Mouse (Mus musculus) left cerebral cortex, adult 18-20 months (tissue): Measurements from ENCODE around the gene Gsg1l. TPM values are rescaled to one million over a fixed set of nuclear protein-coding genes. Genes with fewer than 3 reads are reported as not detected.
A peak's percentile ranks its signal among the peaks of the same experiment; 100 is the strongest.

Experiments
- DNase-seq, 2 experiments: peaks; one replicate each; pipeline ENCODE4 v3.0.0; 2021 to 2022; ENCODE audit warnings: low spot score in 2 of 2, mixed read lengths in 1 of 2
- long read RNA-seq, 2 experiments: library from polyadenylated mRNA; stranded (forward); transcript quantifications; one replicate each; pipeline ENCODE4 v2.0.0; 2021
- total RNA-seq, 2 experiments: library from RNA; stranded (reverse); gene quantifications; 2 replicates each; pipeline ENCODE4 v1.2.3; 2021

Gsg1l gene
- 10 to 100 TPM; 65.7 to 75.3 TPM for total RNA-seq
- long read RNA-seq, experiment 1, transcript Gsg1l-201 (7 exons, 3,923 nt), result major isoform, 39 of 66 reads
- long read RNA-seq, experiment 1, partial matches to known transcripts, result 18 of 66 reads
- long read RNA-seq, experiment 1, other reads (novel, unspliced or antisense), result 9 of 66 reads
- long read RNA-seq, experiment 2, transcript Gsg1l-201 (7 exons, 3,923 nt), result major isoform, 19 of 35 reads
- long read RNA-seq, experiment 2, partial matches to known transcripts, result 0 of 35 reads
- long read RNA-seq, experiment 2, other reads (novel, unspliced or antisense), result 16 of 35 reads

DNA sequence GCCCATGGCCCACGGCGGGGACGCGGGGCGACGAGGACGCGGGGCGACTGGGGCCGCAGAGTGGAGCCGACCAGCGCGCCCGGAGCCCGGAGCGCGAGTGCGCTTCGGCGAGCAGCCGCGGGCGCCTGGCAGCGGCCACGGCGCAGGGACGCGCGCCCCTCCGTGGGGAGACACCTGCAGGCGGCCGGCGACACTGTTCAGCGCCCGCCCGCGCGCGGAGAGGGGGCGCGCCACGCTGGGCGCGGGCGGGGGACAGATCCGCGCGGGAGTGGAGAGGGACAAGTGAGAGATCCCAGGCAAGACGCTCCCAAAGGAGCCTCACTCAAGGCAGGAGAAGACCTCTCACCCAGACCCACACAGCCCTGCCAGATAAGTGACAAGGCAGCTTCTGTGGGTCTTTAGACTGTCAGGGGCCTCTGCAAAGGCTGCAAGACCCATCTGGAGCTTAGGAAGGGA is at the start of gene Gsg1l:
Gene Gsg1l (minus strand): TSS at position 126 of the 456 bp plus-strand sequence.
- DNase-seq, result peak; percentile 35 to 66

DNA sequence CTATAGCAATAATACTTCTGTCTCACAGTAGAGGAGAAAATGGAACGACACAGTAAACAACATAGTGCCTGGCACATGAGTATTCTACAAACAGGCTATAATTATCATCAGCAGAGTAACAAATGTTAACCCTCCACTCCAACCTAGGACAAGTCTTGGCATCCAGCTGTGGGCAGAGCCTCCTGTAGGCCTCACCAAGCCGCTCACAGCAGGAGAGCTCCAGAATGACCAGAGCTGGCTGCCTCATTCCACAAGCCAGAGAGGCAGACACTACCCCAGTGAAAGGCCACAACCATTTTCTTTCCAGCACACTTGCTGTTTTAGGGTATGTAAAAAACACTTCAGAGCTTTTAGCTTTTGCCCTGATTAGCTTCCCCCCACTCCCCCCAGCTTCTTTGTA is 45.5 kb upstream of the Gsg1l start:
- no peak for DNase-seq

DNA sequence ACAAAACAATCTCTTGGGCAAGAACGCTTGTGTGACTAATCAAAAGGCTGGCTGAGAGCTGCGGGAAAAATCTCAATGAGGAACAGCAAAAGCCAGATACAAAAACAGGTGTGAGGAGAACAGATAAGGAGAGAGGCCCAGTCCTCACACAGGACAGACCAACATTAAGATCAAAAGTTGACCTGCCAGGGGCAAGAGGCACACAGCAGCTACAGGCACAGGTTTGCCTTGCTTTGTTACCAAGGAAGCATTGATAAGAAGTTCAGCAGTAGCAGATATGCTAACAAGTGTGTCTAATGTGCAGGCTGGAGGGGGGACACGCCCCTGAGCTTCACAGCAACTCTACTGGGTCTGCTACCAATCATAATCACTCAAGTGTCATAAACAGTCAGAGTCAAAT is 44.3 kb upstream of the Gsg1l start:
- no peak for DNase-seq

DNA sequence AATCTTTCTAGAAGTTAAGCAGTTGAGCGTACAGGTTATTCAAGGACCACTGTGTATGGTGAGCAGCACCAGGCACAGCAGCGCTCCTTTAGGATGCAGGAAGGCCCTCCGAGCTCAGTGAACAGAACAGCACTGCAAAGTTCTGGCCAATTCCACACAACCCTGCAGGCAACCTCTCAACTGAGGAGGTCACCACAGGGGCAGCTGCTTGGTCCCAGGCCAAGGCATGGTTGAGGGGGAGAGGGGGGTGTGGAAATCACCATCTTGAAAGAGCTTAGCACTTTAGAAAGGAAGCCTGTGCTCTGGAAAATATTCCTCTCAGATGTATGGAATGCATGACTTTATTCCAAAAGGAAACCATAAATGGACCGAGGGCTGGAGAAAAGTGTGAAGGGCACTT is 39.3 kb upstream of the Gsg1l start:
- DNase-seq, result no peak

DNA sequence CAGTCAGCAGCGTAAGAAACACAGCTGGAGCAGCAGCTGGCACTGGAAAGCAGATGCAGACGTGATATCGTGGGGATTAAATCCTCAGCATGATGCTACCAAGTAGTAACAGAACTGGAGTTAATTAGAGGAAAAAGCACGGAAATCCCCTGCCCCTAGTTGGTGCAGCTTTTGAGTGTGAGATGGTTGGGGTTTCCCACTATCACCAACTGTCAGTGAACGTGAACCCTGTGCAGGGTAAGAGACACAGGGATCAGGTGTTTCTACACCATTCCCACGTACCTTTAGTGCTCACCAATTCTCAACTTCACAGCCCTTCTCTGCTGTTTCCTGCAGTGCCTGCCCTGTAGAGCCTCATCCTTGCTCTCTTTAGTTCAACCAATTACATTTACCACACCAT is 37.6 kb upstream of the Gsg1l start:
- no peak for DNase-seq

DNA sequence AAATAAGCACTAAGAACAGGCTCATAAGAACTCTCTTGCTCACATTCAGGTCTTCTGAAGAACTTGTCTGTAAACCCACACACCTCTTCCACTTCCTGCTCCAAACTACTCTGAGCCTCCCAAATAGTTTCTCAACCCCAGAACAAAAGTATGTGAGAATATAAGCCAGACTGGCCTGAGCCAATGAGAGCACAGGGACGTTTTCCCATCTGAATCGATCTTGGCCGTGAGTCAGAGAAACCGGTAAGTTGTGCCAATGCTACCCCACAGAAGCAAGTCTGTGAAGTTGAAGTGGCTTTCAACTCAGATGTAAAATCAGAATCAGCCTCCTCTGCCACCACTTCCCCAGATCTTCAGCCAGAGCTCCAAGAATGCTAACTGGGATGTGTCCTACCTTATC is 31.1 kb upstream of the Gsg1l start:
- DNase-seq, result no peak

DNA sequence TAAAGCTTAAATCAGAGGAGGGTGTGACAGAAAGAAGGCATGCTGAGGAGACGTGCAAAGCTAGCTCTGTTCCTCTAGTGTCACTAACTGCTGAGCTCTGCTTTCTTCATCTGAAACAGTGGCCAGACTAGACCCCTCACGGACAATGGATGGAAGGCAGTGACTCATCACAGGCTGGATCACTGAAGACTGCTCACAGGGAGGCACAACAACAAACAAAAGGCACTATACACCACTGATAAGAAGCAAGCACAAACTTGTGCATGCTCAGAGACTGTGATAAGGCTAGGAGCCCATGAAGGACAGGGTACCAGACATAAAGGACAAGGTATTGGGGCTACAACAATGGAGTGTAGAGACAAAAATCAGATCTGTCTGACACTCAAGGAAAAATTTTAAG is 29.0 kb upstream of the Gsg1l start:
- DNase-seq, result no peak

DNA sequence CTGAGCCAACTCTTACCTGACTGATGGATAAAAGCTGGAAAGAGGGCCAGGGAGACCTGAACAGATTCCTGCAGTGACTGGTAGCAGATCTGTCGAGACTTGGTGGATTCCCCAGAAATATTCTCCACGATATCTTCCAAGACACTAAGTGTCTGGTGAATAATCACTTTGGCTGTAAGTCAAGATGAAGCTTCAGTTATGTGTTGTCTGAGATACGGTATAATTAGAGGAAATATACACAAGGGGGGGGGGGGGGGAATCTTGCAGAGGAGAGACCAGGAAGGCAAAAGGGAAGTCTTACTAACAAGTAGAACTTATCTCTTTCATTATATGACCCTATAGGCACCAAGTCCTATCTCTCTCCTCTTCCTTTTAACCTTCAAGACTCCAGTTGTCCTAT is 27.7 kb upstream of the Gsg1l start:
- DNase-seq, result no peak

DNA sequence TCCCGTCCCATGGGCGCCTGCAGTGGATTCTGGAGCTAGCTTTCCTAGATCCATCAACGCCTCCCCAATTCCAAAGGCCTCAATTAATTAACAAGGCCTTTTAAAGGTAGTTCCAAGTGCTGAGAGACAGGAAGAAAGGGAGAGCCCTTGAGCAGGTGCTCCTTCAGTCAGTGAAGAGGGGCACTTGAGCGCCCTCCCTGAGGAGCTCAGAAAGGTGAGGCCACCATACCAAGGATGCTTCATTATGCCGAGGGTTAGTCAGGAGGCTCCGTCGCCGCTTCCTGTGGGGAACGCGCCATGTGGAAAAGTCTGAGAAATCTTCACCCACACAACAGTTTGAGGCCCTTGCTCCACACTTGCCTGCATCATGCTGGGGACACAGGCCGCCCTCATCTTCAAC is 18.2 kb upstream of the Gsg1l start:
- no peak for DNase-seq

DNA sequence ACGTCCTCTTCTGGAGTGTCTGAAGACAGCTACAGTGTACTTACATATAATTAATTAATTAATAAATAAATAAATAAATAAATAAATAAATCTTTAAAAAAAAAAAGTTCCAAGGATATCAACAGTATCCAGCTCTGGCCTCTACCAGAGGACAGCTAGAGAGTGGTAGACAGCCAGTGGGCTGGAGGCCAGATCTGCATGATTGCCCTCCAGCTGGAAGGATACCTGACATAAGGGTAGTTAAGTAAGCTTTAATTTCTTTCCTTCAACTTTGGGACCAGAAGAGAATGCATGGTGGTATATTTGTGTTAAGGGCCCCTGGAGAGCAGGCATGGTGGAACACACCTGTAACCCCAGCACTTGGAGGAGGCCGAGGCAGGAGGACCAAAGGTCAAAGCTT is 17.6 kb upstream of the Gsg1l start:
- DNase-seq, result no peak

DNA sequence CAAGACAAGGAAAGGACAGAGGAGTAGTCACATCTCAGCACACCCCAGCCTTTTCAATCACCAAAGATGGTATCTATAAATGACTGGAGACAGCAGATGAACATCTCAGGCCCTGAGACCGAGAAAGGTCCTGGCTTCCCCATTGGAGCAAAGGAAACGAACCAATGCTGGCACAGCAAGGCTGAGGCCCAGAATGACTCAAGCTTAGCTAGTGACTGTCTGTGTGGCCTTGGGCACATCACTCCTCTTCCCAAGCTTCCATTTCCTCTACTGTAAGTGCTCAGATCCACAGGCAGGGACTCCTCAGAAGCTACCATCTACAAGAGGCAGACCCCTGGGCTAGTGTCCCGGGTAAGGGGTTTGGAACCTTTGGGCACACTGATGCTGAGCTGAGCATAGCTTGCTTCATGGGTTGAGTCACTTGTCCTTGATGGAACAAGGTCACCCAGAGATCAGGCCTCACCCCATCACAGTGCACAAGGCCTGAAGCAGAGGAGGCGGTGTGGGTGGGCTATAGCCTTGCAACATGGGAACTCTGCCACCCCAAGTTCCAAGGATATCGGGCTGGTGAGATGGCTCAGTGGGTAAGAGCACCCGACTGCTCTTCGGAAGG is 17.1 kb upstream of the Gsg1l start:
- DNase-seq, result no peak

DNA sequence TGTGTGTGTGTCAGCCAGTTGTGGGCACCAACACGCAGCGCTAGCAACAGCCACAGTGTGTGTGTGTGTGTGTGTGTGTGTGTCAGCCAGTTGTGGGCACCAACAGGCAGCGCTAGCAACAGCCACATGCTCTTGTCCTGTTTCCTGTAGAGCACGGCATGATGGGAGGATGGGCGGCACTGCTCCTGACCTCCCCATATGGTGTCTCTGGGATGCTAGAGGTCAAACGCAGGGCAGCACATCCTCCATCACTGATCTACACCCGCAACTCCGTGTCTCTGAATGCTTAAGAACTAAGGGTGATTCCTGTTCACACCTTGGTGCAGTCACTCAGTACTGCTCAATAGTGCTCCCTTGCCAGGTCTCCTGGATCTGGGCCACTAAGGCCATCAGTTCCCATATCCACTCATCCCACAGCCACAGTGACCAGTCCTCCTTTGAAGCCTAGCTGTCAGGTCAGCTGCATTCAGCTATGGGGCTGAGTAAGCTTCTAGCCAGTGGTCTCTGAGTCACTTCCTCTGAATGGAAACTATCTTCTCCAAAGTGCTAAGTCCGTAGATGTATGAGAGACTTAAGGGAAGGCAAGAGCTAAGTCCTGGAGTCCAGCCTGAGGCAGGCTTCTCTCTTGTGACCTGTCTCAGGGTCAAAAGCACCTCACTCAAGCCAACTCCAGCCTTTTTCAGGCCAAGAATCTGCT is 15.2 kb upstream of the Gsg1l start:
- DNase-seq, result no peak

DNA sequence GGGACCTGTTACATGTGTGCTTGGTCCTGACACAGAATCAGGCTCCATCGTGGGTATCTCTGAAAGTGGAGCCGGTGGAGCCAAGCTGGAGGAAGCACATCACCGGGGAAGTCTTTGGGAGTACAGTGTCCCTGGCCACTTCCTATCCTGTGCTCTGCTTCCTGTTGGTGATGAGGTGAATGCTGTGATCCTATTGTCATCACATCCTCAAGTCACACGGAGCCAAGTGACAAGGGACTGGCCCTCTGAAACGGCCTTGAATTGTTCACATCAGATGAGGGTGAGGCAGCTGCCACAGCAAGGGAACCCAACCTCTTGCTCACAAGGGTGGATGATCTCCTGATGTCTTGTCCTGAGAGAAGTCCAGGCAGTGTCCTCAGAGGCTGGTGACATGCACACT is 14.4 kb upstream of the Gsg1l start:
- DNase-seq, result no peak

DNA sequence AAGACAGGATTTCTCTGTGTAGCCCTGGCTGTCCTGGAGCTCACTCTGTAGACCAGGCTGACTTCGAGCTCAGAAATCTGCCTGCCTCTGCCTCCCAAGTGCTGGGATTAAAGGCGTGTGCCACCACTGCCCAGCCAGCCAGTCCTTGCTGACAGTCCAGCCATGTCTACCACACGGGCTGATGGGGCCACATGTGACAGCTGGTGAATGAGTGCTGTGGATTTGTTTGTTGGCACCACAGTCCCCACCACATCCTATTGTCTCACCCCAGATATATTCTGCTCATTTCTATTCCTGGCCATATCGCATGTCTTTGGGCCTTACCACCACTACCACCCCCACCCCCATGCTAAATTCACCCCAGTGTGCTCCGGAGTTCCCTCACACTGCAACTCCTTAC is 12.5 kb upstream of the Gsg1l start:
- DNase-seq, result no peak

DNA sequence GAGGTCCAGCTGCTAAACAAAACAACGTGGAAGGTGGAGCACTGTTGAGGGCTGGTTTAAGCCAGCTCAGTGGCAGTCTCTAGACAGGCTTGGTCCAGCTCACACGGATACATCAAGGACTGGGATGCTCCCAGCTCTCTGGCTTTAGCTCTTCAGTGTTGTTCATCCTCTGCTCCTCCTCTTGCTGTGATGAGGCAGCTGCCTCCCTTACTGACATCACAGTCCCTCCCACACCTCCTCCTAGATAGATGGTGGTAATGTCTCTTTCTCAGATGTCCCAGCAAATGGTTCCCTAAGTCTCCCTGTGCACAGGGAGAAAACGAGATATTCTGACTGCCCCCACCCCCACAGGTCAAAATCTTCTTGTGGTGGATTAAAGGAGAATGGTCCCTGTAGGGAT is 11.0 kb upstream of the Gsg1l start:
- DNase-seq, result no peak

DNA sequence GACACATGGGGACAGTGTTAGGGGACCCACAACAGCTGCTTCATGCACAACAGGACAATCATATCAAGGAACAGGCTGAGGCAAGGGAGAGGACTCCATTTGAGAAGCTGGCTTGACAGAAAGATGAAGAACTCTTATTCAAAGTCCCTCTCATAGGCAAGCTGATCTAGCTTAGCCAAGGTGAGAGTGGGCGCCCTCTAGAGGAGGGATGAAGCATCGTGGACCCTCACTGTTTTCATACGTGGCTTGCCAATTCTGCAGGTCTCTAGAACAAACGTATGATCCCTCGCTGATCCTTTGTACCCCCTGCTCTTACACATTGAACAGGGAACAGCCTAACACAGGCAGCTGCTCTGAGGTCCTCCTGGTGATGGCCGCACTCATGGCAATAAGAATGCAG is 7.6 kb upstream of the Gsg1l start:
- peak; percentile 61 to 71 for DNase-seq

DNA sequence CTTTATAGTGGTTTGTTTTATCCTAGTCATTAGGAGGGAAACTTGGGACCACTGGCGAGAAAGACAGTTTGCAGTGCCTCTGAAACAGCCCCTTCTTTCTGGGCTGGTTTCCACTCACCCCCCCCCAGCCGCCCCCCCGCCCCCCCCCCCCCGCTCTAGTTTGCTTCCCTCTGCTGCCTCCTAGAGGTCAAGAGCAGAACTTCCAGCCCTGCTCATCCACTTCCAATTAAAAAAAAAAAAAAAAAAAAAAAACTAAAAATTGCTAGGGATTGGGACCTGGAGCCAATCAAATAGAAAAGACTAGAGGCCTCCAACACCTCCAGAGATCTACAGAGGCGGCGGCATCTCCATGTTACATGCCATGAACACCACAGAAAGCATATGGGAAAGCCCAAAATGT is 5.9 kb upstream of the Gsg1l start:
- no peak for DNase-seq

DNA sequence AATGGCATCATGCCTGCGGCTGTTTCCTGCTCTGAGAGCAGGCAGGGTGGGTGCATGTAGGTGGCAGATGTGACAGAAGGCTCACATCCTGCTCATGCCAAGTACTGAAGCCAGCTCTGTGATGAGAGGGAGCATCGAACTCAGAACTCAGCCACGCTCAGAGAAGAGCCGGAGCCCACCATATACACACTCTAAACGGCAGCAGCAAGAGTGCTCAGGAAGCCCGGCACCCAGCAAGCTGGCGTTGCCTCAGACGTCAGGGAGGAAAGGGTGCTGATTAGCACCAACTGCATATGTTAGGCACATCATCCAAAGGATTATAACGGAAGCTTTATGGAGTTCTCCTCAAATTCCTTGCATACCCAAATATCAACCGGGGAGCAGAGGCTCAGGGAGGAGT is 5.4 kb upstream of the Gsg1l start:
- DNase-seq, result no peak

DNA sequence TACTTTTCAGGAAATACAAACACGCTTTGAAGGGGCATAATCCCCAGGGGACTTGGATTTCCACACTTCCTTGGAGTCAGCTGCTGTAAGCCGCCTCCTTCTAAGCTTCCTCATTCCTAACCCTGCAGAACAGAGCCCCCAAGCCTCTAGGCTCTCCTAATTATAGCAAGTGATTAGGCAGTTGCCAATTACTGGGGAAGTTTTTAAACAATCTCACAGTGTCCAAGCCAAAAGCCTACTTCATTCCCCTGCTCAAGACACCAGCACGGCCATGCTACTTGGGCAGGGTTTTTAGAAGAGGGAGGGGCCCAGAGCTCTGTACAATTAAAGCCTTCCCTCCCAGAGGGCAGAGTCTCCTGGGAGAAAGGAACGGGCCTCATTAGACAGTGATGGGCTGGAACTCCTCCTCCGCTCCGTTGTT is 4.1 kb upstream of the Gsg1l start:
- DNase-seq, result no peak

DNA sequence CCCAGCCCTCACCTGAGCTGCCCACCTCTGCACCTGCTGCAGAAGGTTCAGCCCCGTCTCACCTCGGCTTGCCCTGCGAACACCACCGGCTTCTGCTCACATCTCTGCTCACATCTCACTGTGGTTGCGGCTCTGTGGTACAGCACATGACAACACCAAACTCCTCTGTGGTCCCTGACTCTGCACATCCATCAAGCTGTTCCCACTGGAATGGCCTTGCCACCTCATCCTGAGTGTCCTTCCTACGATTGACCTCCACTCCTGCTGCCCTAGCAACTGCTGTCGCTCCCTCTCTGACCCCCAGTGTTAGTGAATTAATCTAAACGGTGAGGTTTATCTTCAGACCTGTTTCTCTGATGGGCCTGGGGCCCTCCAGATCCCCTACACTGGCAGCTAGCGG is 2.9 kb upstream of the Gsg1l start:
- DNase-seq, result no peak

DNA sequence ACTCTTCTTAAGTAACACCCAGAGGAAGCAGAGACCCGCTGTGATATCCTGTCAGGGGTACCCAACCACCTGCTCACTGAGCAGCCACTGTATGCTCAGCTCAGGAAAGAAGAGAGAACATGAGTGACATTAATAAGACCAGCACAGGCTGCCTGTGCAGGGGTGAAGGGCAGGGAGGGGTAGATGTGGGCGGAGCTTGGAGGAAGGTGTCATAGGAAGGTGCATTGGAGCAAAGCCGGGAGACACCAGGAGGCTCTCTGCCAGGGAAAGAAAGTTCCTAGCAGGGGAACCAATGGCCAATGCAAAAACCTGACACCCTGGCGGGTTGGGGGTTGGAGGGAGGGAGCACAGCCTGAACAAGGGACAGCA is 1.8 kb upstream of the Gsg1l start:
- no peak for DNase-seq

DNA sequence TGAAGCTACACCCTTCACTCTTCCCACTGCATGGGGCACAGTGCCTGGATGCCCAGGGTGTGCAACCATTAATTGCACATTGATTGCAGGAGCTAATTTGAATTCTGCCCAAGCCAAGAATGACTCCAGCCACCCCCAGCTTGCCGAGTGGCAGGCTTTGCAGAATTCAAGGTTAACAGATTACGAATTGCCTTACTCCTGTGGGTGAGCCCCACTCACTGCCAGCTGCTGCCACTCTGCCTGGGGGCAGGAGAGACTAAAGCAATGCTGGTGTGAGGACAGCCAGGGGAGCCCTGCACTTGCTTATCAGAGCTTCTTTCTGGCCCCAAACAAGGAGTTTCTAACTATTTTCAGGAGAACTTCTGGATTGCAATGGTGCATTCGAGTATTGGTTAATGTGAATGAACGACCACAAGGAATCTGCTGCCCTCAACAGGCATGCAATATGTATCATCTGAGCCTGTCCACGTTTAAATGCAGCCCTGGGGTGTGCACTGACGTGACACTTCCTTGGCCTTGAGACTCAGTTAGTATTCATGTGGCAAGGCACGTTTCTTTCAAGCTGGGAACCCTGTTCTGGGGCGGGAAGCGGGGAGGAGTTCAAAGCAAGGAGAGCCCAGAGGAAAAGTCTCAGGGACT is 1.2 kb upstream of the Gsg1l start:
- peak in 1 of 2 experiments; percentile 26 for DNase-seq
